In the genomic region with DNA sequence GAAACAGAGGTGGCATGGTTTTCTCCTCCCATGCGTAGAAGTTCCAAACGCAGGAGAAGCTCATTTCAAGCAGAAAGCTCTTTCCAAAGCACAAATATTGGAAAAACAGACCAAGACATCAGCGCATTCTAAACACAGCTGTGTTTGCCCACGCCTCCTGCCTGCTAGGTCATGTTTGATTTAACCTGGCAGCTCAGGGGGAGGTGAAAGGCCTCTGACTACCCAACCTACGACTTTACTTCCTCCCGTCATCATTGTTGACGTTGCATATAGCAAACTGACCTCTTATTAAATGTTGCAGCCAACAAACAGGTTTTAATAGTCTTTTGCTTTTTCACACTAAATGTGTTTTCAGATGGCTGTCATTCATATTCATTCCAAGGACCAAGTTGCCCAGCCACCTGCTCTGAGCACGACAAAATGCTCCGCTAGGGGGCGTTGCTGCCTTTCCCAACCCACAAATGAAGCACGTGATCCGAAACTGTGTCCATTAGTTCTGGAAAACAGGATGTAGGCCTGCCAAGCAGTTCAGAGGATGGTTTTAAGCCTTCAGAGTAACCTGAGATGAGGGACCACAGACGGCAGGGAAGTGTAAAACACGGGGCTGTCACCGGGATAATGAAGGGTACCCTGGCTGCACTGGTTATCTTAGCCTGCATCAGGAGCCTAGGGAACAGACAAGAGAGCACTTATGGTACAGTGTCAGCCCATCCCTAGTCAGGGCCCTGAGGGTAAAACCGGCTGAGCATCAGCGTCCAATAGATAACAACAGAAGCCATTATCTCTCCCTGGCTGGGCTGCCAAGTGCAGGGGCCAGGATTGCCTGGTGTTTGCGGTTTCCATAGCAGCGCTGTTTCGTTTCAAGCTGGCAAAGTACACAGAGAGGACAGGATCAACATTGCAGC, we compare ENCODE assay signal across 7 mouse cellular contexts.
DNase-seq lines count a peak whose midpoint lies in the region; ATAC-seq and TF ChIP-seq lines count a peak whose summit lies in the region.

No protein-coding gene starts in this region.

- DNase-seq in adrenal gland, postnatal 14 days: peak; percentile 77
- peak; percentile 82 for DNase-seq in embryo, embryonic 10 days (ENCODE audit: low spot score)
- peak; percentile 44 to 53 for DNase-seq in gastrocnemius, adult 8-10 months (ENCODE audit: low spot score in 2 of 2)
- peak; percentile 85 for DNase-seq in hindbrain, postnatal 0 days (ENCODE audit: low spot score)
- DNase-seq in left cerebral cortex, adult 2 months (ENCODE audit: extremely low spot score in 1 of 2, low spot score in 2 of 2): peak; percentile 22 to 46
- peak; percentile 34 to 63 for DNase-seq in spleen, postnatal 10 days (ENCODE audit: low spot score in 2 of 2)

- peak overlapping the region; percentile 68 for H3K27ac ChIP-seq in hindbrain, postnatal 0 days
- peak overlapping the region; percentile 37; the same call in 1 of the 2 replicates for H3K27ac ChIP-seq in left cerebral cortex, adult 2 months

- H3K9me3 ChIP-seq in hindbrain, postnatal 0 days (ENCODE audit: low read length): no peaks in the 10 kb centered on the region

- H3K36me3 ChIP-seq in hindbrain, postnatal 0 days (ENCODE audit: insufficient read depth, low read length): no peaks in the 10 kb centered on the region

- WGBS in hindbrain, postnatal 0 days: 29% methylated on average over 20 of the region's 20 CpGs

- H3K27me3 ChIP-seq in hindbrain, postnatal 0 days (ENCODE audit: insufficient read depth, low read length): no peaks in the 10 kb centered on the region

- H3K9ac ChIP-seq in hindbrain, postnatal 0 days (replicated peaks; ENCODE audit: low read length): no peak overlapping the region

- H3K4me3 ChIP-seq in hindbrain, postnatal 0 days (ENCODE audit: low read length): no peak overlapping the region
- H3K4me3 ChIP-seq in left cerebral cortex, adult 2 months: no peak overlapping the region

- peak overlapping the region; percentile 16; the same call in 1 of the 2 replicates for H3K4me2 ChIP-seq in hindbrain, postnatal 0 days (ENCODE audit: low read depth, low read length)

- intact Hi-C loops in left cerebral cortex, adult 2 months (cut with DNase I): no loop called here

- peaks cover 6% of the 10 kb centered on the region; the same call in 1 of the 2 replicates for H3K4me1 ChIP-seq in hindbrain, postnatal 0 days (ENCODE audit: insufficient read depth, low read length)

- peak; percentile 76 for TF ChIP-seq CTCF in hindbrain, postnatal 0 days (IDR thresholded peaks at IDR 0.05; ENCODE audit: low read depth)
- TF ChIP-seq CTCF in left cerebral cortex, adult 2 months (IDR thresholded peaks at IDR 0.05): peak; percentile 62

- peak; percentile 91 for ATAC-seq in hindbrain, postnatal 0 days
- ATAC-seq in megakaryocyte, adult 5-6 weeks (ENCODE audit: poor library complexity, severe bottlenecking): peak; percentile 47

Comparison
In these comparisons a context has a peak if more than half of its experiments do, and no peak if none do; other contexts are left out.
1. DNase-seq: peak in every context shown above with its lines; median percentile 85 in hindbrain, postnatal 0 days; 82 in embryo, embryonic 10 days; 77 in adrenal gland, postnatal 14 days; 48 in gastrocnemius, adult 8-10 months; 48 in spleen, postnatal 10 days; 34 in left cerebral cortex, adult 2 months.